Mouse (Mus musculus): ENCODE data around the gene Rgl1.

The Rgl1 gene

GRCm38 (mm10) chr1:152511237-152511636 lies 254.9 kb downstream of the Rgl1 start:
- DNase-seq (ENCODE audit: low spot score), result peak; percentile 65

GRCm38 (mm10) chr1:152508481-152509220 lies 257.5 kb downstream of the Rgl1 start:
- DNase-seq (ENCODE audit: low spot score), result no peak

GRCm38 (mm10) chr1:152506726-152507125 lies 259.4 kb downstream of the Rgl1 start:
- DNase-seq (ENCODE audit: low spot score), result no peak

GRCm38 (mm10) chr1:152506175-152506574 lies 260.0 kb downstream of the Rgl1 start:
- DNase-seq (ENCODE audit: low spot score), result no peak

GRCm38 (mm10) chr1:152499802-152500201 lies 266.3 kb downstream of the Rgl1 start:
- peak; percentile 38 for DNase-seq (ENCODE audit: low spot score)

- DNase-seq (ENCODE audit: low spot score), result peak; percentile 72
Observed at GRCm38 (mm10) chr1:152497581-152497980, 268.6 kb downstream of the Rgl1 start.

- DNase-seq (ENCODE audit: low spot score), result no peak
Observed at GRCm38 (mm10) chr1:152496831-152497230, 269.3 kb downstream of the Rgl1 start.

- DNase-seq (ENCODE audit: low spot score), result no peak
Observed at GRCm38 (mm10) chr1:152492258-152492657, 273.9 kb downstream of the Rgl1 start.

GRCm38 (mm10) chr1:152490842-152491241 lies 275.3 kb downstream of the Rgl1 start:
- no peak for DNase-seq (ENCODE audit: low spot score)

- no peak for DNase-seq (ENCODE audit: low spot score)
Observed at GRCm38 (mm10) chr1:152476126-152476525, 290.0 kb downstream of the Rgl1 start.

GRCm38 (mm10) chr1:152468443-152468842 lies 297.7 kb downstream of the Rgl1 start:
- no peak for DNase-seq (ENCODE audit: low spot score)
